Mouse (Mus musculus) brain, embryonic 14.5 days (tissue): ENCODE measurements around the gene Zbtb16.

Source experiments
- CTCF ChIP-seq: fragments of 200-500 bp; IDR thresholded peaks from 2 replicates; pipeline ENCODE4 v1.5.1; 2012; ENCODE audit warnings: inconsistent platforms, mild to moderate bottlenecking, moderate library complexity, borderline replicate concordance; ENCODE audit not compliant: insufficient read depth, insufficient read length; ENCODE audit errors: extremely low read depth
- POLR2A ChIP-seq: fragments of 200-500 bp; IDR thresholded peaks from 2 replicates; pipeline ENCODE4 v1.6.1; 2012; ENCODE audit warnings: mild to moderate bottlenecking, inconsistent platforms, borderline replicate concordance; ENCODE audit not compliant: poor library complexity, insufficient read depth, insufficient read length, severe bottlenecking; ENCODE audit errors: extremely low read depth

- TF ChIP-seq POLR2A (no peak), CTCF (no peak)
Observed at GRCm38 (mm10) chr9:48775561-48775960, 60.5 kb downstream of the Zbtb16 start.
